Mouse (Mus musculus) heart, embryonic 12.5 days (tissue): ENCODE measurements around the gene Ndufb5. TPM values are rescaled to one million over a fixed set of nuclear protein-coding genes. Genes with fewer than 3 reads are reported as not detected.
A peak's percentile ranks its signal among the peaks of the same experiment; 100 is the strongest.
"Not testable (repeated sequence)": the region's sequence is repeated elsewhere in the genome, so short reads cannot be mapped to it uniquely, and the experiment has no call there.

Experiments
- ATAC-seq: fragments of 200-750 bp; cut with Nextera tagmentation; 2 replicates; pipeline ENCODE4 v1.8.0; 2017; ENCODE audit warnings: moderate TSS enrichment, moderate library complexity; ENCODE audit not compliant: insufficient number of reproducible peaks, low FRiP score
- H3K27ac ChIP-seq: fragments of 300-500 bp; sonication (generic); 2 replicates; pipeline ENCODE4 v1.5.1; 2016; ENCODE audit warnings: mild to moderate bottlenecking, moderate library complexity; ENCODE audit not compliant: poor library complexity, severe bottlenecking
- H3K27me3 ChIP-seq: fragments of 300-500 bp; sonication (generic); replicated peaks from 2 replicates; pipeline ENCODE4 v1.6.1; 2016; ENCODE audit warnings: mild to moderate bottlenecking, moderate library complexity
- H3K36me3 ChIP-seq: fragments of 300-500 bp; sonication (generic); 2 replicates; pipeline ENCODE4 v1.6.1; 2016; ENCODE audit warnings: mild to moderate bottlenecking, moderate library complexity
- H3K4me1 ChIP-seq: fragments of 300-500 bp; sonication (generic); replicated peaks from 2 replicates; pipeline ENCODE4 v1.6.1; 2016; ENCODE audit warnings: mild to moderate bottlenecking
- H3K4me2 ChIP-seq: fragments of 300-500 bp; sonication (generic); 2 replicates; pipeline ENCODE4 v1.6.1; 2016; ENCODE audit warnings: mild to moderate bottlenecking, moderate library complexity
- H3K4me3 ChIP-seq: fragments of 300-500 bp; sonication (generic); 2 replicates; pipeline ENCODE4 v1.5.1; 2016; ENCODE audit warnings: mild to moderate bottlenecking
- H3K9ac ChIP-seq: fragments of 300-500 bp; sonication (generic); 2 replicates; pipeline ENCODE4 v1.6.1; 2016; ENCODE audit warnings: mild to moderate bottlenecking, moderate library complexity
- H3K9me3 ChIP-seq: fragments of 300-500 bp; sonication (generic); replicated peaks from 2 replicates; pipeline ENCODE4 v1.6.1; 2016; ENCODE audit warnings: mild to moderate bottlenecking, moderate library complexity
- WGBS: fragments of 180-500 bp; shearing (Covaris S2); methylation state at CpG from one replicate; pipeline ENCODE4 v1.1.7; 2016; 5-methylcytosine and 5-hydroxymethylcytosine counted together
- polyA plus RNA-seq: library from polyadenylated mRNA; unstranded; fragments of >200 nt; fragmentation: Nextera tagmentation; extraction: Ambion mirVana; gene quantifications from 2 replicates; pipeline ENCODE4 v1.2.1, GENCODE M21; 2016

Gene Ndufb5
- polyA plus RNA-seq = 468 and 489 TPM in 2 replicates

- H3K4me2 ChIP-seq = peak within 1 kb of the TSS; percentile 71
- under 1% methylated on average over 62 of the region's 62 CpGs for WGBS
- H3K36me3 ChIP-seq = peaks cover 30% of the 10 kb centered on the region
- ATAC-seq = peak; percentile 97
- H3K4me1 ChIP-seq = peaks cover 20% of the 10 kb centered on the region
- peak within 1 kb of the TSS; percentile 93 for H3K27ac ChIP-seq
- H3K27me3 ChIP-seq = no peaks in the 10 kb centered on the region
- H3K4me3 ChIP-seq = peak within 1 kb of the TSS; percentile 93
- H3K9ac ChIP-seq = peak within 1 kb of the TSS; percentile 91
- H3K9me3 ChIP-seq = no peaks in the 10 kb centered on the region
Observed at GRCm38 (mm10) chr3:32736244-32737171, at the start of gene Ndufb5. Ndufb5 (plus strand) TSS chr3:32736990.

GRCm38 (mm10) chr3:32687156-32687555 is 49.6 kb upstream of the Ndufb5 start:
- Histone ChIP-seq H3K4me3 (no peak overlapping the region), H3K27me3 (no peaks in the 10 kb centered on the region), H3K4me2 (no peak overlapping the region), H3K9ac (no peak overlapping the region), H3K9me3 (no peaks in the 10 kb centered on the region), H3K27ac (no peak overlapping the region), H3K36me3 (no peaks in the 10 kb centered on the region), H3K4me1 (peaks cover 1% of the 10 kb centered on the region)
- ATAC-seq = no peak
- 64% methylated on average over 4 of the region's 4 CpGs for WGBS

- Histone ChIP-seq H3K9me3 (no peaks in the 10 kb centered on the region), H3K4me2 (no peak overlapping the region), H3K4me1 (peaks cover 4% of the 10 kb centered on the region), H3K36me3 (no peaks in the 10 kb centered on the region), H3K4me3 (no peak overlapping the region), H3K27me3 (no peaks in the 10 kb centered on the region), H3K9ac (no peak overlapping the region), H3K27ac (no peak overlapping the region)
- 0 out of 2 replicates have a peak, but pooled peaks have one; percentile 39 for ATAC-seq
- 55% methylated on average over 9 of the region's 9 CpGs for WGBS
Observed at GRCm38 (mm10) chr3:32689567-32689999, 47.2 kb upstream of the Ndufb5 start.

- Histone ChIP-seq H3K4me2 (no peak overlapping the region), H3K27ac (no peak overlapping the region), H3K9ac (no peak overlapping the region), H3K36me3 (no peaks in the 10 kb centered on the region), H3K4me1 (peaks cover 4% of the 10 kb centered on the region), H3K4me3 (no peak overlapping the region), H3K27me3 (no peaks in the 10 kb centered on the region), H3K9me3 (no peaks in the 10 kb centered on the region)
- no peak for ATAC-seq
- 81% methylated on average over 3 of the region's 3 CpGs for WGBS
Observed at GRCm38 (mm10) chr3:32690008-32690407, 46.8 kb upstream of the Ndufb5 start.

GRCm38 (mm10) chr3:32690901-32691300 is 45.9 kb upstream of the Ndufb5 start:
- no peak for ATAC-seq
- H3K4me3 ChIP-seq = no peak overlapping the region
- WGBS = 26% methylated on average over 1 of the region's 1 CpGs
- no peaks in the 10 kb centered on the region for H3K36me3 ChIP-seq
- H3K9me3 ChIP-seq = no peaks in the 10 kb centered on the region
- no peak overlapping the region for H3K4me2 ChIP-seq
- no peak overlapping the region for H3K9ac ChIP-seq
- H3K27ac ChIP-seq = no peak overlapping the region
- H3K27me3 ChIP-seq = no peaks in the 10 kb centered on the region
- H3K4me1 ChIP-seq = peaks cover 4% of the 10 kb centered on the region

GRCm38 (mm10) chr3:32691841-32692240 is 44.9 kb upstream of the Ndufb5 start:
- Histone ChIP-seq H3K27ac (no peak overlapping the region), H3K9me3 (no peaks in the 10 kb centered on the region), H3K4me1 (peaks cover 4% of the 10 kb centered on the region), H3K4me2 (no peak overlapping the region), H3K36me3 (no peaks in the 10 kb centered on the region), H3K9ac (no peak overlapping the region), H3K4me3 (no peak overlapping the region), H3K27me3 (no peaks in the 10 kb centered on the region)
- no peak for ATAC-seq
- 59% methylated on average over 5 of the region's 5 CpGs for WGBS

GRCm38 (mm10) chr3:32694211-32694610 is 42.6 kb upstream of the Ndufb5 start:
- H3K4me3 ChIP-seq = no peak overlapping the region
- H3K27ac ChIP-seq = no peak overlapping the region
- H3K4me1 ChIP-seq = peaks cover 4% of the 10 kb centered on the region
- H3K9me3 ChIP-seq = no peaks in the 10 kb centered on the region
- no peaks in the 10 kb centered on the region for H3K36me3 ChIP-seq
- no peak overlapping the region for H3K4me2 ChIP-seq
- no peak for ATAC-seq
- no peak overlapping the region for H3K9ac ChIP-seq
- WGBS = 73% methylated on average over 5 of the region's 5 CpGs
- H3K27me3 ChIP-seq = no peaks in the 10 kb centered on the region

- H3K27me3 ChIP-seq = no peaks in the 10 kb centered on the region
- H3K4me2 ChIP-seq = no peak overlapping the region
- ATAC-seq = no peak
- no peaks in the 10 kb centered on the region for H3K9me3 ChIP-seq
- H3K27ac ChIP-seq = no peak overlapping the region
- peaks cover 4% of the 10 kb centered on the region for H3K4me1 ChIP-seq
- H3K4me3 ChIP-seq = no peak overlapping the region
- WGBS = 67% methylated on average over 12 of the region's 12 CpGs
- no peaks in the 10 kb centered on the region for H3K36me3 ChIP-seq
- H3K9ac ChIP-seq = no peak overlapping the region
Observed at GRCm38 (mm10) chr3:32694737-32695582, 41.8 kb upstream of the Ndufb5 start.

- Histone ChIP-seq H3K4me1 (peaks cover 4% of the 10 kb centered on the region), H3K9ac (no peak overlapping the region), H3K9me3 (no peaks in the 10 kb centered on the region), H3K27me3 (no peaks in the 10 kb centered on the region), H3K36me3 (no peaks in the 10 kb centered on the region), H3K4me2 (no peak overlapping the region), H3K27ac (no peak overlapping the region), H3K4me3 (no peak overlapping the region)
- WGBS = 81% methylated on average over 4 of the region's 4 CpGs
- no peak for ATAC-seq
Observed at GRCm38 (mm10) chr3:32695583-32695980, 41.2 kb upstream of the Ndufb5 start.

- ATAC-seq = no peak
- no peaks in the 10 kb centered on the region for H3K27me3 ChIP-seq
- no peaks in the 10 kb centered on the region for H3K36me3 ChIP-seq
- H3K9me3 ChIP-seq = no peaks in the 10 kb centered on the region
- WGBS = 30% methylated on average over 7 of the region's 7 CpGs
- H3K27ac ChIP-seq = no peak overlapping the region
- H3K4me1 ChIP-seq = no peaks in the 10 kb centered on the region
- no peak overlapping the region for H3K4me2 ChIP-seq
- no peak overlapping the region for H3K9ac ChIP-seq
- H3K4me3 ChIP-seq = no peak overlapping the region
Observed at GRCm38 (mm10) chr3:32698228-32698863, 38.4 kb upstream of the Ndufb5 start.

GRCm38 (mm10) chr3:32704021-32704420 is 32.8 kb upstream of the Ndufb5 start:
- not testable (repeated sequence) for ATAC-seq, H3K27ac ChIP-seq, H3K4me3 ChIP-seq, H3K4me1 ChIP-seq, H3K36me3 ChIP-seq, H3K4me2 ChIP-seq, H3K27me3 ChIP-seq, H3K9ac ChIP-seq, H3K9me3 ChIP-seq
- 91% methylated on average over 6 of the region's 6 CpGs for WGBS
